Mouse (Mus musculus): Measurements from ENCODE around the gene Shank3. TPM values are rescaled to one million over a fixed set of nuclear protein-coding genes. Genes with fewer than 3 reads are reported as not detected.

The Shank3 gene
- polyA plus RNA-seq, 1 experiment from 2014 or later: 2.6 TPM

GRCm38 (mm10) chr15:89592548-89592947 lies 93.1 kb downstream of the Shank3 start:
- H3K27me3 ChIP-seq (ENCODE audit: insufficient read depth, poor library complexity, severe bottlenecking): no peaks in the 10 kb centered on the region
- no peaks in the 10 kb centered on the region for H3K36me3 ChIP-seq
- WGBS: 38% methylated on average over 4 of the region's 4 CpGs
- H3K9me3 ChIP-seq: no peaks in the 10 kb centered on the region
- H3K4me3 ChIP-seq: peak overlapping the region; percentile 91
- H3K4me1 ChIP-seq: peaks cover 16% of the 10 kb centered on the region
- H3K27ac ChIP-seq: peak overlapping the region; percentile 83
- DNase-seq (ENCODE audit: low spot score): no peak

GRCm38 (mm10) chr15:89605822-89606570 lies 106.6 kb downstream of the Shank3 start:
- 74% methylated on average over 12 of the region's 12 CpGs for WGBS
- Histone ChIP-seq H3K27ac (no peak overlapping the region), H3K4me1 (no peaks in the 10 kb centered on the region), H3K4me3 (no peak overlapping the region), H3K36me3 (no peaks in the 10 kb centered on the region), H3K27me3 (ENCODE audit: insufficient read depth, poor library complexity, severe bottlenecking) (no peaks in the 10 kb centered on the region), H3K9me3 (no peaks in the 10 kb centered on the region)
- no peak for DNase-seq (ENCODE audit: low spot score)

- WGBS: 81% methylated on average over 8 of the region's 8 CpGs
- no peaks in the 10 kb centered on the region for H3K4me1 ChIP-seq
- no peak for DNase-seq (ENCODE audit: low spot score)
Measured at GRCm38 (mm10) chr15:89607480-89607879, 108.1 kb downstream of the Shank3 start.

DNA sequence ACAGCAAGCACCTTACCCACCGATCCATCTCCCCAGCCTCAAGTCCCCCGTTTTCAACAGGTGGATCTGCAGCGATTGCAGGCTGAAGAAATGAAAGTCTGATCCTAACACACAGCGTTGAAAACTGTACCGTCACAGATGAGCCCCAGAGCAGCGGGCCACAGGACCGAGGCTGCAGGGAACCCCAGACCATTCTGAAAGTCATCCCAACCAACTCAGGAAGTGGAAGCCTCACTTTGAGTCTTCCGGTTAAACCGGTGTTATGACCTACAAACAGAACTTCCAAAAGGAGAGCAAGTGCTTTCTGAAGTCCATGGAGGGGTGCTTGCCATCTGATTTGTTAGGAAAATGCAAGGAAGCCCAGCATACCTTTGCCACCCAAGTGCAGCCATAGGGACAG lies 108.5 kb downstream of the Shank3 start:
- no peaks in the 10 kb centered on the region for H3K36me3 ChIP-seq
- WGBS: 75% methylated on average over 9 of the region's 9 CpGs
- no peak overlapping the region for H3K27ac ChIP-seq
- no peak for DNase-seq (ENCODE audit: low spot score)
- H3K9me3 ChIP-seq: no peaks in the 10 kb centered on the region
- H3K4me3 ChIP-seq: no peak overlapping the region
- H3K27me3 ChIP-seq (ENCODE audit: insufficient read depth, poor library complexity, severe bottlenecking): no peaks in the 10 kb centered on the region
- H3K4me1 ChIP-seq: no peaks in the 10 kb centered on the region

More at GRCm38 (mm10) chr15:89607480-89607879, 108.1 kb downstream of the Shank3 start:
- Histone ChIP-seq H3K27me3 (ENCODE audit: insufficient read depth, poor library complexity, severe bottlenecking) (no peaks in the 10 kb centered on the region), H3K27ac (no peak overlapping the region), H3K9me3 (no peaks in the 10 kb centered on the region), H3K36me3 (no peaks in the 10 kb centered on the region), H3K4me3 (no peak overlapping the region)

Other genes starting within 250 kb of the Shank3 start
- 53.3 and 57.2 TPM in 2 replicates for gene Sbf1, start 184.3 kb upstream of the Shank3 start, polyA plus RNA-seq (2016; fragmentation: Nextera tagmentation; extraction: Ambion mirVana)
- 0.39 and 0.65 TPM in 2 replicates for gene Adm2, start 176.9 kb upstream of the Shank3 start, polyA plus RNA-seq (2016; fragmentation: Nextera tagmentation; extraction: Ambion mirVana)
- not detected in 2 replicates for gene Miox, start 165.2 kb upstream of the Shank3 start, polyA plus RNA-seq (2016; fragmentation: Nextera tagmentation; extraction: Ambion mirVana)
- 51.5 and 55.2 TPM in 2 replicates for gene Lmf2, start 144.0 kb upstream of the Shank3 start, polyA plus RNA-seq (2016; fragmentation: Nextera tagmentation; extraction: Ambion mirVana)
- gene Ncaph2, start 143.9 kb upstream of the Shank3 start, polyA plus RNA-seq (2016; fragmentation: Nextera tagmentation; extraction: Ambion mirVana): 137 and 150 TPM in 2 replicates
- gene Sco2, start 125.8 kb upstream of the Shank3 start, polyA plus RNA-seq (2016; fragmentation: Nextera tagmentation; extraction: Ambion mirVana): 8.1 TPM in 2 replicates
- 1.3 and 1.4 TPM in 2 replicates for gene Tymp, start 122.6 kb upstream of the Shank3 start, polyA plus RNA-seq (2016; fragmentation: Nextera tagmentation; extraction: Ambion mirVana)
- 0.31 and 0.38 TPM in 2 replicates for gene Odf3b, start 120.3 kb upstream of the Shank3 start, polyA plus RNA-seq (2016; fragmentation: Nextera tagmentation; extraction: Ambion mirVana)
- gene Klhdc7b, start 114.7 kb upstream of the Shank3 start, polyA plus RNA-seq (2016; fragmentation: Nextera tagmentation; extraction: Ambion mirVana): 0.06 TPM in 1 of 2 replicates, not detected in the other
- gene Syce3, start 89.1 kb upstream of the Shank3 start, polyA plus RNA-seq (2016; fragmentation: Nextera tagmentation; extraction: Ambion mirVana): not detected in 2 replicates
- gene Cpt1b, start 73.8 kb upstream of the Shank3 start, polyA plus RNA-seq (2016; fragmentation: Nextera tagmentation; extraction: Ambion mirVana): 73.9 and 147 TPM in 2 replicates
- 2.7 and 3.4 TPM in 2 replicates for gene C730034F03Rik, start 70.0 kb upstream of the Shank3 start, polyA plus RNA-seq (2016; fragmentation: Nextera tagmentation; extraction: Ambion mirVana)
- 0.38 and 0.58 TPM in 2 replicates for gene Gm44502, start 69.9 kb upstream of the Shank3 start, polyA plus RNA-seq (2016; fragmentation: Nextera tagmentation; extraction: Ambion mirVana)
- gene Chkb, start 69.7 kb upstream of the Shank3 start, polyA plus RNA-seq (2016; fragmentation: Nextera tagmentation; extraction: Ambion mirVana): 64.7 and 64.8 TPM in 2 replicates
- 0.44 and 0.99 TPM in 2 replicates for gene Mapk8ip2, start 45.7 kb upstream of the Shank3 start, polyA plus RNA-seq (2016; fragmentation: Nextera tagmentation; extraction: Ambion mirVana)
- 14.2 and 14.3 TPM in 2 replicates for gene Arsa, start 22.2 kb upstream of the Shank3 start, polyA plus RNA-seq (2016; fragmentation: Nextera tagmentation; extraction: Ambion mirVana)
- 0.16 and 0.17 TPM in 2 replicates for gene Acr, start 68.7 kb downstream of the Shank3 start, polyA plus RNA-seq (2016; fragmentation: Nextera tagmentation; extraction: Ambion mirVana)
- 23.2 and 35.1 TPM in 2 replicates for gene Rabl2, start 92.3 kb downstream of the Shank3 start, polyA plus RNA-seq (2016; fragmentation: Nextera tagmentation; extraction: Ambion mirVana)

Data from heart, embryonic 10.5 days (tissue).